Mouse (Mus musculus): ENCODE measurements at regions not wholly inside any gene's neighbourhood (a gene's known extent, or its start where the extent isn't known, plus 50 kb on each side); places are given as distances from the start of the nearest gene placed in this dataset.

DNA sequence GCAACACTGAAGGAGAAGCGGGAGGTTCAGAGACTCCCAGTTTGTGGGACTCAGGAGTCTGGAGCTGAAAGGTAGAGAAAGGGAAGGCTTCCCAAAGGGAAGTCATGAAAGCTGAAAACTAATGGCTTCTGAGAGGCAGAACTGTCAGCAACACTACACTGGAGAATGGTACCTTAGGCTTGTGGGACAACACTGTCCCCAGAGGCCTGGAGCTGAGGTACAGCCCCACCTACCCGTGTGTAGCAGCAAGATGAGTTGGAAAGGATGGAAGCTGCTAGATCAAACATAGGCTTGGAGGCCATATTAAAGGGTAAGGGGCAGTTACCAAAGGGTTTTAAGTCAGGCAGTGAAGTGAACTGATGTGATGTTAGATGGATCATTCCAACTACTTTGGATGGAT, 219.9 kb upstream of the Ccdc122 start:
- Histone ChIP-seq H3K36me3 (no peaks in the 10 kb centered on the region), H3K4me3 (replicated peaks) (no peak overlapping the region), H3K9me3 (no peaks in the 10 kb centered on the region), H3K9ac (replicated peaks) (no peak overlapping the region), H3K4me2 (replicated peaks) (no peak overlapping the region), H3K4me1 (replicated peaks) (0 out of 2 replicates have a peak, but pooled peaks cover 16% of the 10 kb centered on the region), H3K27me3 (no peaks in the 10 kb centered on the region), H3K27ac (no peak overlapping the region)
- 94% methylated on average over 2 of the region's 2 CpGs for WGBS
- no peak for ATAC-seq

DNA sequence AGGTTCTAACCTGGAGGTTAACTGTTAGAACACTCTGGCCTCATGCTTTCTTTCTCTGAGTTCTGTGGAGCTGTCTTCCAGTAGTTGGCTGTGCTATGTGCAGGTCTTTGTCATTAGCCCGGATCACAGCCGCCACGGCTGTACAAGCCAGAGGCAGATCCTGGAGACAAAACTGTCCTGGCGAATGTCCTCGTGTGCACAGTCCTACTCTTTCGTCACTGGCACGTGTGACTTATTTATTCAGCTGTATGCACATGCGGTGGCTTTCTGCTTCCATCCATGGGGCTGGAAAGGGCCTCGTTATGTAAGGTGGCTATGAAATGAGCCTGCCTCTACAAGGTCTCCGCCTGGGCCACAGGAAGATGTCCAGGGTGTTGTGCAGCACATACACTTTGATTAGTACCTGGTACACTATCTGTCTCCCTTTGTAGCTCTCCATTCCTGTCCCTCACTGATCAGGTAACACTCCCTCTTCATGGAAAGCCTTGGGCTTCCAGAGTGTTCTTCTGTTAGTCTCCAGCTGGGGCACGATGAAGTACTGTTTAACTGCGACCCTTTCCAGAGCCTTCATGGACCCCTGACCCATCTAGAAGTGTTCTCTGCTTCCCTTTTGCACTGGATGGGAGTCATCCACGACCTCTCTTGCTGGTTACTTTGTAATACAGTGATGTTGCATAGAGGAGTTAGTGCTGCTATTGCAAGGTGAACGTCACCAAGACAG, 224.3 kb upstream of the Ccdc122 start:
- no peak overlapping the region for H3K4me2 ChIP-seq (replicated peaks)
- ATAC-seq, result no peak
- 80% methylated on average over 14 of the region's 14 CpGs for WGBS

DNA sequence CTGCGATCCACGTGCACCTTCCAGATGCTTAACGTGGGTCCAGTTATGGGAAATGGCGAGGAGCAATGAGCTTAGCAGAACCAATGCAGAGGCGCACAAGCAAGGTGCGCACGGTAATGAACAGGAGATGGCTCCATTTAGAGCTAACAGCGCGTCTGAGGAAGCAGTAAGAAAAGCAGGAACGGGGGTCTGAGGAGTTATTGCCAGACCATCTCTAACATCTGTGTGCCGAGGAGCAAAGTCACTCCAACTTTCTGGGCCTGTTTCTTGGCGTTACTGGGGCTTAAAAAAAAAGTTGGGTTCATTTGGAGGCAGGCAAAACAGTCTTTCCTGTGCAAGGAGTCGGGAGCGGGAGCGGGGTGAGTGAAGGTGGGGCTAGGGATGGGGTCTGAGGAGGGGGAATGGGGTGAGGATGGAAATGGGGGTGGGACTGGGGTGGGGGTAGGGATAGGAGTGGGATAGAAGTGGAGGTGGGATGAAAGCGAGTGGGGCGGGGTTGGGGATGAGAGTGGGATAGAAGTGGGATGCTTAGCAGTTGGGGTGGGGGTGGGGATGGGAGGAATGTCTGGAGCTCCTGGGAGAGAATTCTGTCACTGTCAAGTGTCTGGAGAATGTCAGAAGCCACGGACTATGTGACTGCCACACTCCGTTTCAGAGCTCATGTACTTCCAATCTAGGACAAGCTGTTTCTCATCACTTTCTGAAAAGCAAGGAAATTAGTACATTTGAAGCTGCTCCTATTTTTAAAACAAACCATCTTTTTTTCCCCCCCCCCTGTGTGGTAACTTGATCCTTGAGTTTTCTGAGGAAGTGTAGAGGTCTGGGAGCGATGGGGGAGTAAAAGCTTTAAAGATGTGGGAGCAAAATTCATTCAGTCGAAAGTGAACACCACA, 225.6 kb upstream of the Ccdc122 start:
- Histone ChIP-seq H3K27ac (no peak overlapping the region), H3K4me3 (replicated peaks) (no peak overlapping the region), H3K27me3 (no peaks in the 10 kb centered on the region), H3K9me3 (peaks cover 11% of the 10 kb centered on the region), H3K4me1 (replicated peaks) (0 out of 2 replicates have a peak, but pooled peaks cover 7% of the 10 kb centered on the region), H3K4me2 (replicated peaks) (0 out of 2 replicates have a peak overlapping the region, but pooled peaks have one; percentile 15), H3K9ac (replicated peaks) (no peak overlapping the region), H3K36me3 (no peaks in the 10 kb centered on the region)
- 36% methylated on average over 21 of the region's 21 CpGs for WGBS
- ATAC-seq, result no peak

More for the DNA sequence above, 224.3 kb upstream of the Ccdc122 start:
- Histone ChIP-seq H3K4me3 (replicated peaks) (no peak overlapping the region), H3K27ac (no peak overlapping the region), H3K9ac (replicated peaks) (no peak overlapping the region), H3K4me1 (replicated peaks) (0 out of 2 replicates have a peak, but pooled peaks cover 7% of the 10 kb centered on the region), H3K36me3 (no peaks in the 10 kb centered on the region), H3K27me3 (no peaks in the 10 kb centered on the region), H3K9me3 (peaks cover 4% of the 10 kb centered on the region; the same call in 1 of the 2 replicates)

DNA sequence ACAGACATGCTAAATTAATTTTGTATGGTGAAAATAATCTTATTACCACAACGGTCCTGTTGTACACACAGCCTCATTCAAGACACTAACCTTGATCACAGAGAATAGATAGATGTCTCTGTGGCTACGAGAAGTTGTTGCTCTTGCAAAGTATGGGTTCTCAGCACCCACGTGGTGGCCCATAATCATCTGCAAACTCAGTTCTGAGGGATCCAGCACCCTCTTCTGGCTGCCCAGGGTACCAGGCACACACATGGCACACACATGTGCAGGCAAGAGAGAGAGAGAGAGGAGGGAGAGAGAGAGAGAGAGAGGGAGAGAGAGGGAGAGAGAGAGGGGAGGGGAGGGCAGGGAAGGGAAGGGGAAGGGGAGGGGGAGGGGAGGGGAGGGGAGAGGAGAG, 226.5 kb upstream of the Ccdc122 start:
- no peaks in the 10 kb centered on the region for H3K36me3 ChIP-seq
- H3K4me2 ChIP-seq (replicated peaks), result no peak overlapping the region
- H3K9me3 ChIP-seq, result peaks cover 11% of the 10 kb centered on the region
- H3K4me3 ChIP-seq (replicated peaks), result no peak overlapping the region
- no peak overlapping the region for H3K9ac ChIP-seq (replicated peaks)
- 89% methylated on average over 3 of the region's 3 CpGs for WGBS
- ATAC-seq, result no peak
- H3K27me3 ChIP-seq, result no peaks in the 10 kb centered on the region
- H3K27ac ChIP-seq, result no peak overlapping the region
- H3K4me1 ChIP-seq (replicated peaks), result 0 out of 2 replicates have a peak, but pooled peaks cover 7% of the 10 kb centered on the region

DNA sequence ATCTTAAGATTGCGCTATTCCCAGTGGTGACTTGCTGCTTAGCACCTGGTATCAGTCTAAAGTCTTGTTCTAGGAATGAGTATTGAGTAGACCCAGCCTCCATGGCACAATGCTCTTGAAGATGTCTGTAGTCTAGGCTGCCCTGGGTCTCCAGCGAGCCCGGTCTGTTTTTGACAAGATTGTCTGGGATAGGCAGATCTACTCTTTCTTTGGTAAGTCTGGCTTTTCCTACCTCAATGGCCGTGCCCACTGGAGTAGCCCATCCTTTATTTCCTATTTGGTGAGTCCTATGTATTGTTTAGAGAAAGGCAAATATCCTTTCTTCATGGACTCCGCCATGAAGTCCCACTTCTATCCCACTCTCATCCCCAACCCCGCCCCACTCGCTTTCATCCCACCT, 227.2 kb upstream of the Ccdc122 start:
- 95% methylated on average over 7 of the region's 7 CpGs for WGBS

DNA sequence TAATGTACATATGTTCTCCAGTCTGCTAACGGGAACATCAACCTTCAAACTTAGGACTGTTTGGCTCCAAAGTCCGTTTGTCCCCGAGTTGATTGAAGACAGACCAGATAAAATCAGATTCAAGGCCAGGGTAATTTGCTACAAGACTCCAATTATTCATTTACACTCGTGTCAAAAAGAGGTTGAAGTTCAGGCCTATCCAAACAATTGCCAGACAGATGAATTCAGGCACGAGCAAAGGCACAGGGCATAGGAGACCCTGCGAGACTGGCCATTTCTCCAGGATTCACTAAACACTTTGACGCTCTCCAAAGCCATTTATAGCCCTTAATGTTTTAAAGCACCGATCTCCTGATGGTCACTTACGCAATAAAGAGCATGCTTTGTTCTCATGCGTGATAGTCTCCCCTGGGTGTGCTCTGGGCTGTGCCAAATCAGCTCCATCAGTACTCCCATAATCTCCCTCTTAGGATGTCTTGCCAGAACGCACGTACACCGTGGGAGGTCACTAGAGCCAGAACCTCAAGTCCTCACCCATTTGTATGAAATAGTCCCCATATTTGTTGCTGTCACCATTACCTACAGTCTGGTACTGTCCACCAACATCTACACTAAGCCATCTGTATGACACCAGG, 231.3 kb upstream of the Ccdc122 start:
- WGBS, result 84% methylated on average over 13 of the region's 13 CpGs
- H3K4me2 ChIP-seq (replicated peaks), result no peak overlapping the region
- H3K9me3 ChIP-seq, result peaks cover 11% of the 10 kb centered on the region
- H3K4me3 ChIP-seq (replicated peaks), result no peak overlapping the region
- H3K27me3 ChIP-seq, result no peaks in the 10 kb centered on the region
- ATAC-seq, result no peak
- H3K9ac ChIP-seq (replicated peaks), result no peak overlapping the region
- H3K36me3 ChIP-seq, result no peaks in the 10 kb centered on the region
- H3K4me1 ChIP-seq (replicated peaks), result peaks cover 3% of the 10 kb centered on the region; the same call in 1 of the 2 replicates
- no peak overlapping the region for H3K27ac ChIP-seq

More for the DNA sequence above, 227.2 kb upstream of the Ccdc122 start:
- no peak overlapping the region for H3K4me3 ChIP-seq (replicated peaks)
- no peaks in the 10 kb centered on the region for H3K27me3 ChIP-seq
- H3K9me3 ChIP-seq, result peaks cover 11% of the 10 kb centered on the region
- no peak overlapping the region for H3K4me2 ChIP-seq (replicated peaks)
- no peak overlapping the region for H3K27ac ChIP-seq
- H3K36me3 ChIP-seq, result no peaks in the 10 kb centered on the region
- H3K4me1 ChIP-seq (replicated peaks), result 0 out of 2 replicates have a peak, but pooled peaks cover 7% of the 10 kb centered on the region
- no peak for ATAC-seq
- no peak overlapping the region for H3K9ac ChIP-seq (replicated peaks)

DNA sequence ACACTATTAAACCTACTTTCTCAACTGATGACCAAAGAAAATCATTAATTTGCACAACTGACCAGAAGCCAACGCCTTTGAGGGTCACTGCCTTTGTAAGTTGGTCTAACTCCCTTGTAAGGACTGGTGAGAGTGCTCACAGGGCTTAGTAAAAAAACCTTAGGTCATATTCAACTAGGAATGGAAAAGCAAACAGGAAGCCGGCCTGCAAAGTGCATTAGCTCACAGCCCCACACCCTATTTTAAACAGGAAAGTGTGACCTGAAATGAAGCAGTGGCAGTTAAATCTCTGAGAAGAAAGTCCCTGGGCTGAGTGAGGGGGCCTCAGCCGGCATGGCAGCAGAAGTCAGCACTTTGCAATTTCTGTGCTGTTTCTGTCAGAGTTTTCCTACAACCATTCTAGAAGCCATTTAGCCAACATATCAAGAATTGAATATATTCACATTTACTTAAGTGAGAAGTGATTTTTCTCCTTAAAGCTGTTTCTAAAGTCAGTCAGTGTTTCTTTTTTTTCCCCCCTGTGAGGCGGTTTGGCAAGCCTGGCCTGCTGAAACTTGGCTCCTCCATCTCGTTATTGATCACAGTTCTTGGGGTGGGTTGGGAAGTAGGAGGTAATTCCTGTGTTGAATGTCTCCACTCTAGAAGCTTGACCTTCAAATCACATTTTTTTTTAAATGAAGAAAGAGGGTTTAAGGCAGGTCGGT, 232.0 kb upstream of the Ccdc122 start:
- ATAC-seq, result no peak
- no peaks in the 10 kb centered on the region for H3K36me3 ChIP-seq
- no peaks in the 10 kb centered on the region for H3K27me3 ChIP-seq
- peaks cover 8% of the 10 kb centered on the region for H3K9me3 ChIP-seq
- no peak overlapping the region for H3K9ac ChIP-seq (replicated peaks)
- H3K27ac ChIP-seq, result no peak overlapping the region
- H3K4me1 ChIP-seq (replicated peaks), result peaks cover 10% of the 10 kb centered on the region; the same call in 1 of the 2 replicates
- no peak overlapping the region for H3K4me2 ChIP-seq (replicated peaks)
- 78% methylated on average over 6 of the region's 6 CpGs for WGBS
- H3K4me3 ChIP-seq (replicated peaks), result no peak overlapping the region

DNA sequence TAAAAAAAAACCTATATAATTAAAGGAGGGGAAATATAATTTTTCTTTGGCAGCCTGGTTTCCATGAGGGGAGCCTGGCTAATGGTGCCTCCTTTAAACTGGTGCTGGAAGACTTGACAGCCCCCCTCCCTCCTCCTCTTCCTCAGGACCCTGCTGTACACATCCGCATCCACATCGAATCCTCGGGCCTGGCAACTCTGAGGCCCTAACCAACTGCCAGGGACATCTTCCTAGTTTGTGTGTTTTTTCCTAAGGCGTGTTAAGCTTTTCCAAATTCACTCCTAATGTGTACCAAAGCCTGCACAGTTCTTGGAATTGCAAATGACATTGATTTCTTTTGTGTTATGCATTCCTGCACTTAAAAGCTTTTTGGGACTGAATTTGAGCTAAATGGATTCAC, 236.4 kb upstream of the Ccdc122 start:
- Histone ChIP-seq H3K4me2 (replicated peaks) (no peak overlapping the region), H3K9me3 (no peaks in the 10 kb centered on the region), H3K27ac (no peak overlapping the region), H3K36me3 (no peaks in the 10 kb centered on the region), H3K9ac (replicated peaks) (no peak overlapping the region), H3K4me1 (replicated peaks) (peaks cover 18% of the 10 kb centered on the region), H3K27me3 (no peaks in the 10 kb centered on the region), H3K4me3 (replicated peaks) (no peak overlapping the region)
- 28% methylated on average over 4 of the region's 4 CpGs for WGBS
- ATAC-seq, result no peak

DNA sequence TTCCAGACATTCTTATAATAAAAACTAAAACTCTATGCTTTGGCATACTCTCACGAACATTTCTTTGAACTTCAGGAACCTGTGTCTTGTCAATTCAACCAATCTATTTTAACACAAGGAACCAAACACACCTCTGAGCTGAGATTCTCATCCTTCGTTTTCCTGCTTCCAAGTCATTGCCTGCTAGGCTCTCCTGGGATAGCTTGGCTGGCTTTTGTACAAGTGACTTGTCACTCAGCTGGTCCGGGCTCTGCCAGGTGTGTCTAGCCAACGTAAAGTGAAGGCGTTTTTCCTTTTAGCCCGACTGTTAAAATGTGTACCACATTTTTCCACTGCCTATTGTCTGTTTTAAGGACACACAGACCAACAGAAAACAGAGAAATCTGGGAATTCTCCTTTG, 236.8 kb upstream of the Ccdc122 start:
- Histone ChIP-seq H3K4me2 (replicated peaks) (no peak overlapping the region), H3K4me1 (replicated peaks) (peaks cover 21% of the 10 kb centered on the region), H3K27ac (no peak overlapping the region), H3K4me3 (replicated peaks) (no peak overlapping the region), H3K36me3 (no peaks in the 10 kb centered on the region), H3K9ac (replicated peaks) (no peak overlapping the region), H3K27me3 (no peaks in the 10 kb centered on the region), H3K9me3 (no peaks in the 10 kb centered on the region)
- ATAC-seq, result no peak
- 76% methylated on average over 6 of the region's 6 CpGs for WGBS

DNA sequence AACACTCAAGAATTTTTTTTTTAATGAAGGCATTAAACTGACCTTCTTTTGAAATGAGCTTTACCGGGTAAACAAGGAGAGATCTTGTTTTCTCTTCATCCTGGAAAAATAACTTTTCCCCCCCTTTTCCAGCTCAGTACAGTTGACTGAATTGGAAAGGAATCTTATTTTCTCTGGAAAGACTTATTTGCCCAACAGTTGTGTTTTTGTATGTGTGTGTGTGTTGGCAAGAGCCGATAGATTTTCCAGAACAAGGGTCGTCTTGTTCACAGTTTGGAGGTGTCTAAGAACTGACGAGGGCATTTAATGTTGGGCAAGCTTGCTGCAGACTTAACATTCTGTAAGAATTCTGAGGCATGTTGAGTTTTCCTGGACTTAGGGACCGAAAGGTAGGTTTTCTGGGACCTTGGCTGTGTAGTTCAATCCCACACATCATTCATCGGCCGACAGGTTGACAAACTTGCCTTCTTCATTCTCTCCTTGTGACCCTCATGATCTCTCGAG, 237.6 kb upstream of the Ccdc122 start:
- 88% methylated on average over 8 of the region's 8 CpGs for WGBS

DNA sequence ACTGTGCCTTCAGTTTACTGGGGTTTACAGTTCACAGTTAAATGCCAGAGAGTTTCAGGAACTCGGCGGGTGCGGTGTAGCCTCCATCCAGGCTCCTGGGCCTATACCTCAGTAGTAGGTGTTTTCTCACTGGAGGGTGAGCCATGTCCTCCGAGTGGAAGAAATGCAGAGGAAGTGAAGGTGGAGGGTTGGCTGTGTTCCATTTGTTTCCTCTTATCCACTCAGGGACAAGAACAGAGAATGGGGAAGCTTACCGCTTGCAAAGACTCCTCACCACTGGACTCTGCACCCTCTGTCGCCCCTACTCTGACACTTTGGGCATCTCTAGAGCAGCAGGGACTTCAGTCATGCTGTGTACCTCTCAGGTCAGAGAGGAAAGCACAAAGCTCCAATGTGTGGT, 238.1 kb upstream of the Ccdc122 start:
- H3K4me2 ChIP-seq (replicated peaks), result no peak overlapping the region
- H3K27me3 ChIP-seq, result peaks cover 5% of the 10 kb centered on the region; the same call in 1 of the 2 replicates
- no peak overlapping the region for H3K4me3 ChIP-seq (replicated peaks)
- H3K9me3 ChIP-seq, result no peaks in the 10 kb centered on the region
- no peak for ATAC-seq
- H3K4me1 ChIP-seq (replicated peaks), result peaks cover 21% of the 10 kb centered on the region
- H3K36me3 ChIP-seq, result no peaks in the 10 kb centered on the region
- 89% methylated on average over 6 of the region's 6 CpGs for WGBS
- no peak overlapping the region for H3K9ac ChIP-seq (replicated peaks)
- no peak overlapping the region for H3K27ac ChIP-seq

More for the DNA sequence above, 237.6 kb upstream of the Ccdc122 start:
- H3K9ac ChIP-seq (replicated peaks), result no peak overlapping the region
- no peak overlapping the region for H3K27ac ChIP-seq
- H3K4me3 ChIP-seq (replicated peaks), result no peak overlapping the region
- ATAC-seq, result no peak
- H3K27me3 ChIP-seq, result peaks cover 5% of the 10 kb centered on the region; the same call in 1 of the 2 replicates
- H3K36me3 ChIP-seq, result no peaks in the 10 kb centered on the region
- H3K4me1 ChIP-seq (replicated peaks), result peaks cover 21% of the 10 kb centered on the region
- no peak overlapping the region for H3K4me2 ChIP-seq (replicated peaks)
- H3K9me3 ChIP-seq, result no peaks in the 10 kb centered on the region

Data from midbrain, embryonic 13.5 days (tissue).